Mouse (Mus musculus): Measurements from ENCODE around the gene Thy1. TPM values are rescaled to one million over a fixed set of nuclear protein-coding genes. Genes with fewer than 3 reads are reported as not detected.

Gene Thy1
- 359 and 388 TPM in 2 replicates for polyA plus RNA-seq (2012; rRNA removed; ENCODE audit: low replicate concordance)

DNA sequence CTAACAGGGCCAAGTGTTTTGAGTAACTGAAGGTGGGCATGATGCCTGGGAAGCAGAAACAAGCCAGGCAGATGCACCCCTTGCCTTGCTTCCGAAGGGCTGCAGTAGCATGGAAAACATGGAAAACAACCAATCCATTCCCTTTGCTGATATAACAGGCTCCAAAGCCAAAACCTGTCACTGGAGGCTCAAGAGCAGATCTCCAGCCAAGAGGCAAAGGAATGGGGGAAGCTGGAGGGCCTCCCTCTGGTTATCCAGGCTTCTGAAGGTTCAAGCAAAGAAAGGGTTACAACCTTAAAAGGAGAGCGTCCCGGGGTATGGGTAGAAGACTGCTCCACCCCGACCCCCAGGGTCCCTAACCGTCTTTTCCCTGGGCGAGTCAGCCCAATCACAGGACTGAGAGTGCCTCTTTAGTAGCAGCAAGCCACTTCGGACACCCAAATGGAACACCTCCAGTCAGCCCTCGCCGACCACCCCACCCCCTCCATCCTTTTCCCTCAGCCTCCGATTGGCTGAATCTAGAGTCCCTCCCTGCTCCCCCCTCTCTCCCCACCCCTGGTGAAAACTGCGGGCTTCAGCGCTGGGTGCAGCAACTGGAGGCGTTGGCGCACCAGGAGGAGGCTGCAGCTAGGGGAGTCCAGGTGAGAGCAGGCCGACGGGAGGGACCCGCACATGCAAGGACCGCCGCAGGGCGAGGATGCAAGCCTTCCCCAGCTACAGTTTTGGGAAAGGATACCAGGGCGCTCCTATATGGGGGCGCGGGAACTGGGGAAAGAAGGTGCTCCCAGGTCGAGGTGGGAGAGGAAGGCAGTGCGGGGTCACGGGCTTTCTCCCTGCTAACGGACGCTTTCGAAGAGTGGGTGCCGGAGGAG is at the start of gene Thy1:
Gene Thy1 (plus strand): TSS at position 549 of the 872 bp plus-strand sequence.

DNA sequence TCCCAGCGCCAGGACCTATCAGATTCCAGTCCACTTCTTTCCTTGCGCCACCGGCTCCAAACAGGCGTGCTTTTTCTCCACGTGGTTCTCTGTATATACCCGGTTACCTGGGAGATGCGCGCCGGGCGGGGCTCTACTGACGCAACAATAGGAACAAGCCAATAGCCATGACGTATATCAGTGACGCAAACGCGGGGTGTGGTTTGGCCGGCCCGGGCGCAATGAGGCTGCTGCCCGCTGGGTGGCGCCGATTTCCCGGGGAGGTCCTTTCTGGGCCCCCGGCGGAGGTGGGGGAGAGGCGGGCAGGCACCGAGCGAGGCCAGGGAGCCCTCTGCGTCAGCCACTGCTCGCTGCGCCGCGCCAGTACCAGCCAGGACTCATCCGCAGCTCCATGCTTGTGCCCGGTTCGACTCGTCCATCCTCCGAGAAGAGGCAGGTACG is 23.6 kb downstream of the Thy1 start, which contains the start of gene Usp2:
Gene Usp2 (plus strand): TSS at position 237 of the 441 bp plus-strand sequence.

Other genes starting within 250 kb of the Thy1 start
- 7.0 and 24.7 TPM in 2 replicates for gene Usp2, start 23.6 kb downstream of the Thy1 start, polyA plus RNA-seq (2012; rRNA removed; ENCODE audit: low replicate concordance)
- gene Mfrp, start 58.3 kb downstream of the Thy1 start, polyA plus RNA-seq (2012; rRNA removed; ENCODE audit: low replicate concordance): 0.14 TPM in 1 of 2 replicates, not detected in the other
- gene C1qtnf5, start 63.9 kb downstream of the Thy1 start, polyA plus RNA-seq (2012; rRNA removed; ENCODE audit: low replicate concordance): 24.0 and 37.0 TPM in 2 replicates
- gene Gm49380, start 70.1 kb downstream of the Thy1 start, polyA plus RNA-seq (2012; rRNA removed; ENCODE audit: low replicate concordance): 0.11 and 0.96 TPM in 2 replicates
- 28.7 and 45.0 TPM in 2 replicates for gene Rnf26, start 70.1 kb downstream of the Thy1 start, polyA plus RNA-seq (2012; rRNA removed; ENCODE audit: low replicate concordance)
- 88.8 and 131 TPM in 2 replicates for gene Mcam, start 91.1 kb downstream of the Thy1 start, polyA plus RNA-seq (2012; rRNA removed; ENCODE audit: low replicate concordance)
- gene Cbl, start 190.7 kb downstream of the Thy1 start, polyA plus RNA-seq (2012; rRNA removed; ENCODE audit: low replicate concordance): 16.5 and 18.5 TPM in 2 replicates
- gene Ccdc153, start 197.3 kb downstream of the Thy1 start, polyA plus RNA-seq (2012; rRNA removed; ENCODE audit: low replicate concordance): not detected in 2 replicates
- 0.18 and 0.29 TPM in 2 replicates for gene Pdzd3, start 208.1 kb downstream of the Thy1 start, polyA plus RNA-seq (2012; rRNA removed; ENCODE audit: low replicate concordance)
- 23.6 and 24.3 TPM in 2 replicates for gene Nlrx1, start 225.2 kb downstream of the Thy1 start, polyA plus RNA-seq (2012; rRNA removed; ENCODE audit: low replicate concordance)
- gene Abcg4, start 245.2 kb downstream of the Thy1 start, polyA plus RNA-seq (2012; rRNA removed; ENCODE audit: low replicate concordance): 4.3 and 5.5 TPM in 2 replicates